Mouse (Mus musculus) limb, embryonic 11.5 days (tissue): ENCODE data around the gene Cux2. TPM values are rescaled to one million over a fixed set of nuclear protein-coding genes. Genes with fewer than 3 reads are reported as not detected.

Experiments
- ATAC-seq: fragments of 200-750 bp; cut with Nextera tagmentation; 2 replicates; pipeline ENCODE4 v1.8.0; 2017; ENCODE audit warnings: low read depth; ENCODE audit not compliant: insufficient number of reproducible peaks, low FRiP score, low TSS enrichment
- DNase-seq: peaks from one replicate; pipeline ENCODE4 v3.0.0-alpha.2; 2015; ENCODE audit warnings: low spot score
- H3K27ac ChIP-seq: fragments of 300-500 bp; sonication (generic); replicated peaks from 2 replicates; pipeline ENCODE4 v1.5.1; 2014; ENCODE audit warnings: low read depth, mild to moderate bottlenecking, low read length
- H3K27me3 ChIP-seq: fragments of 300-500 bp; sonication (generic); 2 replicates; pipeline ENCODE4 v1.6.1; 2014; ENCODE audit warnings: mild to moderate bottlenecking, low read length, mixed read lengths; ENCODE audit not compliant: control insufficient read depth, insufficient read depth
- H3K36me3 ChIP-seq: fragments of 300-500 bp; sonication (generic); 2 replicates; pipeline ENCODE4 v1.6.1; 2014; ENCODE audit warnings: mild to moderate bottlenecking, low read length, moderate library complexity, mixed read lengths; ENCODE audit not compliant: control insufficient read depth, insufficient read depth
- H3K4me1 ChIP-seq: fragments of 300-500 bp; sonication (generic); 2 replicates; pipeline ENCODE4 v1.6.1; 2014; ENCODE audit warnings: low read length, mixed read lengths; ENCODE audit not compliant: control insufficient read depth, insufficient read depth
- H3K4me2 ChIP-seq: fragments of 300-500 bp; sonication (generic); 2 replicates; pipeline ENCODE4 v1.6.1; 2014; ENCODE audit warnings: low read depth, mild to moderate bottlenecking, moderate library complexity; ENCODE audit not compliant: severe bottlenecking
- H3K4me3 ChIP-seq: fragments of 300-500 bp; sonication (generic); 2 replicates; pipeline ENCODE4 v1.5.1; 2014; ENCODE audit warnings: low read depth, low read length
- H3K9ac ChIP-seq: fragments of 300-500 bp; sonication (generic); 2 replicates; pipeline ENCODE4 v1.6.1; 2014; ENCODE audit warnings: mild to moderate bottlenecking, low read length
- H3K9me3 ChIP-seq: fragments of 300-500 bp; sonication (generic); 2 replicates; pipeline ENCODE4 v1.6.1; 2016; ENCODE audit warnings: low read length; ENCODE audit not compliant: control insufficient read depth
- WGBS: fragments of 180-500 bp; shearing (Covaris S2); extraction: QIAGEN DNeasy Blood & Tissue Kit; methylation state at CpG from one replicate; pipeline ENCODE4 v1.1.7; 2014; 5-methylcytosine and 5-hydroxymethylcytosine counted together
- polyA plus RNA-seq: library from polyadenylated mRNA; unstranded; fragments of >200 nt; fragmentation: Nextera tagmentation; extraction: Ambion mirVana; gene quantifications from 2 replicates; pipeline ENCODE4 v1.2.1, GENCODE M21; 2014

Gene Cux2
- polyA plus RNA-seq, 1 experiment from 2014 or later: 3.7 TPM

- 56% methylated on average over 9 of the region's 9 CpGs for WGBS
- Histone ChIP-seq H3K36me3 (no peaks in the 10 kb centered on the region), H3K4me1 (no peaks in the 10 kb centered on the region), H3K27me3 (no peaks in the 10 kb centered on the region), H3K4me3 (no peak overlapping the region), H3K27ac (no peak overlapping the region), H3K9me3 (peaks cover 3% of the 10 kb centered on the region; the same call in 1 of the 2 replicates), H3K4me2 (no peak overlapping the region), H3K9ac (no peak overlapping the region)
- DNase-seq (no peak), ATAC-seq (no peak)
Measured at GRCm38 (mm10) chr5:122017778-122018177, 32.1 kb downstream of the Cux2 start.

- Histone ChIP-seq H3K4me2 (no peak overlapping the region), H3K4me1 (no peaks in the 10 kb centered on the region), H3K9me3 (peaks cover 1% of the 10 kb centered on the region; the same call in 1 of the 2 replicates), H3K27me3 (no peaks in the 10 kb centered on the region), H3K4me3 (no peak overlapping the region), H3K27ac (no peak overlapping the region), H3K36me3 (no peaks in the 10 kb centered on the region), H3K9ac (no peak overlapping the region)
- ATAC-seq: no peak
- DNase-seq: no peak
- WGBS: 62% methylated on average over 13 of the region's 13 CpGs
Measured at GRCm38 (mm10) chr5:122017269-122017668, 32.6 kb downstream of the Cux2 start.

GRCm38 (mm10) chr5:122016744-122017143, 33.2 kb downstream of the Cux2 start:
- DNase-seq (no peak), ATAC-seq (no peak)
- Histone ChIP-seq H3K9me3 (no peaks in the 10 kb centered on the region), H3K27me3 (no peaks in the 10 kb centered on the region), H3K9ac (no peak overlapping the region), H3K4me1 (no peaks in the 10 kb centered on the region), H3K27ac (no peak overlapping the region), H3K36me3 (no peaks in the 10 kb centered on the region), H3K4me3 (no peak overlapping the region), H3K4me2 (no peak overlapping the region)
- WGBS: 75% methylated on average over 6 of the region's 6 CpGs

GRCm38 (mm10) chr5:122015149-122015548, 34.8 kb downstream of the Cux2 start:
- Histone ChIP-seq H3K9me3 (no peaks in the 10 kb centered on the region), H3K9ac (no peak overlapping the region), H3K27me3 (no peaks in the 10 kb centered on the region), H3K4me2 (no peak overlapping the region), H3K27ac (no peak overlapping the region), H3K36me3 (no peaks in the 10 kb centered on the region), H3K4me1 (peaks cover 2% of the 10 kb centered on the region; the same call in 1 of the 2 replicates), H3K4me3 (no peak overlapping the region)
- no peak for ATAC-seq
- DNase-seq: no peak
- WGBS: 78% methylated on average over 17 of the region's 17 CpGs

- H3K27ac ChIP-seq: no peak overlapping the region
Measured at GRCm38 (mm10) chr5:122014671-122015070, 35.2 kb downstream of the Cux2 start.

GRCm38 (mm10) chr5:122011289-122011688, 38.6 kb downstream of the Cux2 start:
- Histone ChIP-seq H3K27ac (no peak overlapping the region), H3K4me1 (peaks cover 2% of the 10 kb centered on the region; the same call in 1 of the 2 replicates), H3K27me3 (no peaks in the 10 kb centered on the region), H3K36me3 (no peaks in the 10 kb centered on the region), H3K4me2 (no peak overlapping the region), H3K9ac (no peak overlapping the region), H3K9me3 (no peaks in the 10 kb centered on the region; the same call in 1 of the 2 replicates), H3K4me3 (no peak overlapping the region)
- ATAC-seq (no peak), DNase-seq (peak; percentile 52)
- WGBS: 22% methylated on average over 9 of the region's 9 CpGs

More at GRCm38 (mm10) chr5:122014671-122015070, 35.2 kb downstream of the Cux2 start:
- WGBS: 79% methylated on average over 8 of the region's 8 CpGs
- H3K27me3 ChIP-seq: no peaks in the 10 kb centered on the region
- DNase-seq: no peak
- H3K9me3 ChIP-seq: no peaks in the 10 kb centered on the region
- no peak overlapping the region for H3K4me2 ChIP-seq
- H3K4me3 ChIP-seq: no peak overlapping the region
- H3K36me3 ChIP-seq: no peaks in the 10 kb centered on the region
- peaks cover 2% of the 10 kb centered on the region; the same call in 1 of the 2 replicates for H3K4me1 ChIP-seq
- ATAC-seq: no peak
- H3K9ac ChIP-seq: no peak overlapping the region

- Histone ChIP-seq H3K27ac (no peak overlapping the region), H3K9ac (no peak overlapping the region), H3K9me3 (no peaks in the 10 kb centered on the region; the same call in 1 of the 2 replicates), H3K4me1 (peaks cover 2% of the 10 kb centered on the region; the same call in 1 of the 2 replicates), H3K36me3 (no peaks in the 10 kb centered on the region), H3K4me2 (no peak overlapping the region), H3K27me3 (no peaks in the 10 kb centered on the region), H3K4me3 (no peak overlapping the region)
- WGBS: 89% methylated on average over 10 of the region's 10 CpGs
- DNase-seq (no peak), ATAC-seq (no peak)
Measured at GRCm38 (mm10) chr5:122007946-122008441, 41.9 kb downstream of the Cux2 start.

GRCm38 (mm10) chr5:122003460-122003859, 46.4 kb downstream of the Cux2 start:
- H3K4me3 ChIP-seq: no peak overlapping the region
- DNase-seq (no peak), ATAC-seq (no peak)
- H3K9ac ChIP-seq: no peak overlapping the region
- no peak overlapping the region for H3K27ac ChIP-seq
- H3K27me3 ChIP-seq: no peaks in the 10 kb centered on the region
- H3K4me1 ChIP-seq: no peaks in the 10 kb centered on the region
- no peaks in the 10 kb centered on the region for H3K36me3 ChIP-seq
- no peaks in the 10 kb centered on the region; the same call in 1 of the 2 replicates for H3K9me3 ChIP-seq
- no peak overlapping the region for H3K4me2 ChIP-seq
- WGBS: 63% methylated on average over 6 of the region's 6 CpGs

- 81% methylated on average over 18 of the region's 18 CpGs for WGBS
- Histone ChIP-seq H3K4me1 (no peaks in the 10 kb centered on the region), H3K4me2 (no peak overlapping the region), H3K27me3 (no peaks in the 10 kb centered on the region), H3K4me3 (no peak overlapping the region), H3K27ac (no peak overlapping the region), H3K9ac (no peak overlapping the region), H3K9me3 (no peaks in the 10 kb centered on the region; the same call in 1 of the 2 replicates), H3K36me3 (no peaks in the 10 kb centered on the region)
- ATAC-seq (no peak), DNase-seq (no peak)
Measured at GRCm38 (mm10) chr5:122002148-122002547, 47.8 kb downstream of the Cux2 start.
